Mouse (Mus musculus): Measurements from ENCODE around the gene Cadps.

Cadps gene

DNA sequence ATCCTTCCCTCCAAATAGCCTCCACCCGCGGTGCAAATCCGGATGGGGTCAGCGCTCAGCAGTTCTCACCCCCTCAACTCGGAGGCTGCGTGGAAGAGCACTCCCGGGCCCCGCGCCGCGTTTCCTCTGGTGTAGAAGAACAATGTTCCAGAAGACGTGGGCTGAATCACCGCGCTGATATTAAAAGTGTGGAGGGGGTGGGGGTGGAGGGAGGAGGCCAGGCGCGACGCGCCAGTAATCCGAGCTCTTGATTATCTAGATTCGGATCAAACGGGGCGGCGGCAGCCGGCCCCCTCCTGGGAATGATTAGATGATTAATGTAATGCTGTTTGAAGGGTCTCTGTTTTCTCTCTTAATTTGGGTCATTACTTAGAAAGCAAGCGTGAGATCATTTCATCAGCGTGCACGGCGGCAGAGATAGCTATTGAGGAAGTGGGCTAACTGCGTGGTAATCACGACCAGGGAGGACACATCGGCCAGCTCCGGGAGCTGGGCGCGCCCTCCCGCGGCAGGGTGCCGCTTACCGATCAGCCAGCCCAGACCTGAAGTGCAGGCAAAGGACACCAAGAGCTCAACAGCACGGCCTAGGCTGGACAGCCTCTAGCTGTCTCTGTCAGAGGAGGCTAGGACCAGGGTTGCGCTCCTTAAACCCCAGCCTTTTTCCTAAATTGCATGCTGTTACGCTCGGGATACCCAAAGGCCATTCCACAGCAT lies 481.6 kb downstream of the Cadps start:
- no peak for DNase-seq (ENCODE audit: low spot score)

DNA sequence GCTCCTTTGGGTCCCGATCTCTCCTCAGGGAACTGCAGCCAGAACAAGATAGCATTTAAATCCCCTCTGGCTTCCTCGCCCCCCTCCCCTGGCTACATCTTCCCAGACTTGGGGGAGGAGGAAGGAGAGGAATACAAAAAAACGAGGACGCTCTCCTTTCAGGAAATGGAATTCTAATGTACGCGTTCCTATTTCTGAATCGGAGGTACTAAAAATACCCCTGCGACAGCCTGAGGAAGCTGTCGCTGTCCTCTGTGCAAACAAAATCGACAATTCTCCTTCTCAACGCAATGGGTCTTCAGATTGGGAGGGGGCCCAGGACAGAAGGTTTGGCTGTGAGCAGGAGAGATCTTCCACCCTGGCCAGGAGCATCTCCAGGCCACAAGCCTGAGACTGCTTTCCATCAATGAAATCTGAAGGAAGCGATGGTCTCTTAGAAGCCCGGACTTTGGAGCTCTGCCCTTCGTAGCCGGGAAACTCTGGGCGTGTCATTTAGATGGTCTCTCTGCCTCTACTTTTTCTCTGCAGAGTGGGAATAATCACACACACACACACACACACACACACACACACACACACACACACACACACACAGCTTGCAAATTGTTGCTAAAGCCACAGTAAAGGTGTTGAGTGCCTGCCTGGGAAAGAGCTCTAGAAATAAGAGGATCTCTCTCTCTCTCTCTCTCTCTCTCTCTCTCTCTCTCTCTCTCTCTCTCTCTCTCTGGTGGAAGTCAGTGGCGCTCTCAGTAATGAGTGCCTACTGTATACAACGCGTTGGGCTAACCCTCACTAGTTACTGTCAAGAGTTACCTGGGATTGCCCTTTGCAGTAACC lies 482.4 kb downstream of the Cadps start:
- no peak for DNase-seq (ENCODE audit: low spot score)

DNA sequence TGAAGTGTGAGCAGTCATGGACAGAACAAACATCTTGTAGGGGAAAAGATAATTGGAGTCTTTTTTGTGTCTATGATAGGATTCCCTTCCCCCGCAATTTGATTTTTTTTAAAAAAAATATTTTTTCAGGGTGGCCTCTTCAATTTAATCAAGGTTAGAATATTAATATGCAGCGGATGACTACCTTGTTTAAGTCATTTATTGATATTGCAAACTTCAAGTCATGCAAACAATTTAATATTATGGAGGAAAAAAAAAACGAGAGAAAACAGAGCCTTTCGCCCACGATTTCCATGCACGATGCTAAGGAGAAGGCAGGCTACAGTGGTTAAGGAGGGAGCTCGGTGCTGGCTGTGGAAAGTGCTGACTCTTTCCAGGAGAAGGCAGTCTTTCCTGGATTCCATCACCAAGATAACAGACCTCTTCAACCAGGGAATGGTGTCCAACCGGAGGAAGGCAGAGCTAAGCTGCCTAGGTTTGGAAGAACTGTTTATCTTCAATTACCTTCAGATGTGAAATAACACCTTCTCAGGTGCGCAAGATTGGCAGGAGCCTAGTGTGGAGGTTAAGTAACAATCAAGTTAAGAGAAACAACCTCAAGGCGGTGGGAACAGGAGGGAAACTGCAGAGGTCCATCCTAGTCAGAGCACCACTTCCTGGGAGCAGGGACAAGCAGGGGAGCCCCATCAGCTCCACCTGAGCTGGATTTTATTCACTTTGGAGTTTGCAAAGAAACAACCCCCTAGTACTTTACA lies 483.9 kb downstream of the Cadps start:
- DNase-seq (ENCODE audit: low spot score) = no peak

DNA sequence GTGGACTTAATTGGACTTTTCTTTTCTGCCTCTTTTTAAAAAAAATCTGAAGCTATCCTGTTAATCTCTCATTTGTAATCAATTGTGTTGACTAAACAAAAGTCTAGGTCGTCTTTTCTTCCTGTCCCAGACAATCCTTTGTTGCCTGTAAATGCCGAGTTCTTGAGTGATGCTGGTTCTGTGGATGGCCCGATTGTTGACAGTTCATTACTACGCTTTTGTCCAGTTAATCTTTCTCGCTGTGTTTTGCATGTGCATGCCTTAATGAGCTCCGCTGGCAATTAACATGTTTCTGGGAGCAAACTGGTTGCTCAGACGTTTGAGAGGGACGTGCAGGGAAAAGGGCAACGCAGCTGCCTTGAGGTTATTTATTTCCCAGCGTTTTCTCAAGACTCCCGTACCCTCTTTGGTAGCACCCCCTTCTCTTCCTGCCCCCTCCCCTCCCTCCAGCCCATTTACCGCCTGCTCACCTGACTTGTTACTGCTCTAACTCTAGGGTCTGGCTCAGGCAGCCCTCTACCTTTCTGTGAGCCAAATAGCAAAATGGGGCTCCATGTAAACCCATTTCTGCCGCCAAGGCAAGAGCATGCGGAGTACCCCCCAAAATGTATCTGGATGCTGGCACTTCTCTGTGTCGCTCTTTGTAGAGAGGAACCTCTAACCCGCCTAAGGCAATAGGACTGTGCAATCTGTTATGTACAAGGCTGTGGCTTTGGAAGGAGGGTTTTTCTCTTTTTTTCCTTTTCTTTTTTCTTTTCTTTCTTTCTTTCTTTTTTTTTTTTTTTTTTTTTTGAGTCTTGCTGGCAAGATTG lies 484.7 kb downstream of the Cadps start:
- no peak for DNase-seq (ENCODE audit: low spot score)

DNA sequence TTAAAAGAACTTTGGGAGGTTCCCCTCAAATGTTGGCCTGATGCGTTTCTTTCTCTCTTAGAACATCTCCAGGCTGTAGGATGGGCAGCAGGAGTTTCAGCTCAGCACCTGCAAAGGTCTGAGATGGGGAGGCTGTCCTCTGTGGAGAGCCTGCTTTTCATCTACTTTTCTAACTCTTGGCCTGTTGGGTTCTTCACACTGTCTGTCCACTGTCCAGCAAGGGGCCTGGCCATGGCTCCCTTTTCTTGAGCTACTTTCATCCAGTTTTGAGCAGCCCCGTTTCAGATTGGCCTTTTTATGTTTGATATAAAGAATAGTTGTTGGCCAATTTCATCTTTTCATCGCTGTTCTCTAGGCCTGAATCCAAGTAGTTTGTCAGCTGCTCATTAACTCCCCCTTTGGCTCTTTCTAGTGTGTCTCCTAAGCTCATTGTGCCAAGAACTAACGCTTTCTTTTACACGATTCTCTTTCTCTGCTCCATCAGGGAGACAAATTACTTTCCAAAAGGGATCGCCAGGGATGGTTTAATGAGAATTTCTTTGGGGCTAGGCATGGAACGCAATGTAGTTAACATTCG lies 485.4 kb downstream of the Cadps start:
- DNase-seq (ENCODE audit: low spot score) = no peak

DNA sequence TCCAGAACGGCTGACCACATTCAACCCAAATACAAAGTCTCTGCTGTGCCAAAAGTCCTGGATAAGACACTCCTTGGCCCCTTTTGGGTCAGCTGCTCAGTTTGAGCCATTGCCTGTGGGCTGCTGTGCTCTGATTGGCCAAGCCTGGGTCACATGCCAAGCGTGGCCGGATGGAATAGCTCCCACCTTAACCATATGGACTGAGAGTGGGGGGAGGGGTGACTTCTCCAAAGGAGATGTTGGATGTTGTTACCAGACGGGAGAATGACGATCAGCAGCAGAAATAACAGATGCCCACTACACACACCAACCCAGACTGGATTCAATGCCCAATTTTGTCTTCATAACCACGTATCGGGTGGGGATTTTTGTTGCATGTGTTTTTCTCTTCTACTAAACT lies 488.0 kb downstream of the Cadps start:
- DNase-seq (ENCODE audit: low spot score) = no peak

DNA sequence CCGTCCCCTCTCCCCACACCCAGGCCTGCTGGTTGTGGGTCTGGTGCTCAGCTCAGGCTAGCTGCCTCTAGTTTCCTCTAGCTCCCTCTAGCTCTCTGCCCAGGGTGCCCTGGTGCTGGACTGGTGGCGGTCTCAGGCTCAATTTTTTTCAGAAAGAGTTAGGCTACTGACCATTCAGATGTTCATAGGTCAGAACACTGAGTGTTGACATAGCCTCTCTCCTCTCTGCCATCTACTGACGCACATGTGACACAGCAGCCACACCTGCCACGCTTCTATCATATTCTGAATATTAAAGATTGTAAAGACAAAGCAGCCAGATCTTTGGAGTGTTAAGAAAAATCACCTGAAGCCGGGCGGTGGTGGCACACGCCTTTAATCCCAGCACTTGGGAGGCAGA lies 489.3 kb downstream of the Cadps start:
- no peak for DNase-seq (ENCODE audit: low spot score)

Measured in urinary bladder, postnatal 25 days (tissue).